Mouse (Mus musculus) lung, embryonic 15.5 days (tissue): ENCODE measurements around the gene Dnajc5g. TPM values are rescaled to one million over a fixed set of nuclear protein-coding genes. Genes with fewer than 3 reads are reported as not detected.

Source experiments
- ATAC-seq: fragments of 200-750 bp; cut with Nextera tagmentation; 2 replicates; pipeline ENCODE4 v1.8.0; 2017; ENCODE audit warnings: moderate number of reproducible peaks, borderline replicate concordance; ENCODE audit not compliant: low FRiP score, low TSS enrichment; ENCODE audit errors: extremely low read depth
- H3K27ac ChIP-seq: fragments of 300-500 bp; sonication (generic); 2 replicates; pipeline ENCODE4 v1.5.1; 2015; ENCODE audit warnings: moderate library complexity, mild to moderate bottlenecking, inconsistent platforms
- H3K27me3 ChIP-seq: fragments of 300-500 bp; sonication (generic); 2 replicates; pipeline ENCODE4 v1.6.1; 2015; ENCODE audit warnings: inconsistent platforms
- H3K36me3 ChIP-seq: fragments of 300-500 bp; sonication (generic); 2 replicates; pipeline ENCODE4 v1.6.1; 2015; ENCODE audit warnings: inconsistent platforms
- H3K4me1 ChIP-seq: fragments of 300-500 bp; sonication (generic); 2 replicates; pipeline ENCODE4 v1.6.1; 2015; ENCODE audit warnings: inconsistent platforms
- H3K4me2 ChIP-seq: fragments of 300-500 bp; sonication (generic); 2 replicates; pipeline ENCODE4 v1.6.1; 2015; ENCODE audit warnings: inconsistent platforms, mild to moderate bottlenecking, moderate library complexity
- H3K4me3 ChIP-seq: fragments of 300-500 bp; sonication (generic); 2 replicates; pipeline ENCODE4 v1.5.1; 2015; ENCODE audit warnings: mild to moderate bottlenecking, inconsistent platforms
- H3K9ac ChIP-seq: fragments of 300-500 bp; sonication (generic); 2 replicates; pipeline ENCODE4 v1.6.1; 2015; ENCODE audit warnings: inconsistent platforms
- H3K9me3 ChIP-seq: fragments of 300-500 bp; sonication (generic); 2 replicates; pipeline ENCODE4 v1.6.1; 2016; ENCODE audit warnings: inconsistent platforms
- WGBS: fragments of 180-500 bp; shearing (Covaris S2); methylation state at CpG from one replicate; pipeline ENCODE4 v1.1.7; 2015; 5-methylcytosine and 5-hydroxymethylcytosine counted together
- polyA plus RNA-seq: library from polyadenylated mRNA; unstranded; fragments of >200 nt; fragmentation: Nextera tagmentation; extraction: Ambion mirVana; gene quantifications from 2 replicates; pipeline ENCODE4 v1.2.1, GENCODE M21; 2015

The Dnajc5g gene
- polyA plus RNA-seq, 1 experiment from 2014 or later, result not detected

DNA sequence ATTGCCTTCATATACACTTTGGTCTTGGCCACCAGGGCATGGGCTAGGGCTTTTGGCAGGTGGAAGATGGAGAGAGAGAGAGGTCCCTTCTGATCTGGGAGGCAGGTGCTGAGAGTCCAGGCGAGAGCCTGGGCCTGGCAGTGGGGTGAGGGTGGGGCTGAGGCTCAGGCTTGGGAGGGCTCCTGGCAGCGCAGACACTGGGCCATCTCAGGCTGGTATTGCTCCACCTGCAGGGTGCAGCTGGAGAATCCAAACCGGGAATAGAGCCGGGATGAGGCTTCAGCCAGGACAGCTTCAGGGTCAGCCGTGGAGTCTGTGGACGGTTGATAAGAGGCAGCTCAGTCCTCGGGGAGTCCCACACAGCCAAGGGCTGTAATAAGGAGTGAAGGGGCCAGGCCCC, 19.5 kb upstream of the Dnajc5g start:
- H3K9ac ChIP-seq, result no peak overlapping the region

DNA sequence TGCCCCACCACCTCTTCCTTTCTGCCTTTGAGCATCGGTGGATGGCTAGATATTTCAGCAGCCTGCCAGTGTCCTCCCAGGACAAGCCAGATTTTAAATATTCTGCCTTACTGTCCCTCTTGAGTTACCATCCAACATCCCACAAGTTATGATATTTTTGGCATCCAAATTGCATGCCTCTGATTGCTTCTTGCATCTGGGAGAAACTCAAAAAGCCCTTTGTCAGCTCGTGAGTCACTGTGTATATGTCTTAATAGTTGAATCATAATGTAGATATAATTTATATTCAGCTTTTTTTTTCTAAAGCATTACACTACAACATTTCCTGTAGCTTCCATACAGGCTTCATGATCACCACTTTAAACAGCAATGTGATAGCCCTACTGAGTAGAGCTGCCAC, 19.0 kb upstream of the Dnajc5g start:
- WGBS, result 62% methylated on average over 2 of the region's 2 CpGs
- Histone ChIP-seq H3K4me1 (peaks cover 5% of the 10 kb centered on the region; the same call in 1 of the 2 replicates), H3K4me2 (no peak overlapping the region), H3K27ac (no peak overlapping the region), H3K9me3 (no peaks in the 10 kb centered on the region), H3K9ac (no peak overlapping the region), H3K4me3 (no peak overlapping the region), H3K36me3 (no peaks in the 10 kb centered on the region), H3K27me3 (peaks cover 63% of the 10 kb centered on the region)
- ATAC-seq, result no peak

More for the DNA sequence above, 19.5 kb upstream of the Dnajc5g start:
- H3K9me3 ChIP-seq, result no peaks in the 10 kb centered on the region
- H3K4me1 ChIP-seq, result peaks cover 5% of the 10 kb centered on the region; the same call in 1 of the 2 replicates
- no peak overlapping the region for H3K27ac ChIP-seq
- no peak overlapping the region for H3K4me2 ChIP-seq
- H3K27me3 ChIP-seq, result peaks cover 58% of the 10 kb centered on the region
- no peak overlapping the region for H3K4me3 ChIP-seq
- 18% methylated on average over 7 of the region's 7 CpGs for WGBS
- no peaks in the 10 kb centered on the region for H3K36me3 ChIP-seq
- no peak for ATAC-seq

DNA sequence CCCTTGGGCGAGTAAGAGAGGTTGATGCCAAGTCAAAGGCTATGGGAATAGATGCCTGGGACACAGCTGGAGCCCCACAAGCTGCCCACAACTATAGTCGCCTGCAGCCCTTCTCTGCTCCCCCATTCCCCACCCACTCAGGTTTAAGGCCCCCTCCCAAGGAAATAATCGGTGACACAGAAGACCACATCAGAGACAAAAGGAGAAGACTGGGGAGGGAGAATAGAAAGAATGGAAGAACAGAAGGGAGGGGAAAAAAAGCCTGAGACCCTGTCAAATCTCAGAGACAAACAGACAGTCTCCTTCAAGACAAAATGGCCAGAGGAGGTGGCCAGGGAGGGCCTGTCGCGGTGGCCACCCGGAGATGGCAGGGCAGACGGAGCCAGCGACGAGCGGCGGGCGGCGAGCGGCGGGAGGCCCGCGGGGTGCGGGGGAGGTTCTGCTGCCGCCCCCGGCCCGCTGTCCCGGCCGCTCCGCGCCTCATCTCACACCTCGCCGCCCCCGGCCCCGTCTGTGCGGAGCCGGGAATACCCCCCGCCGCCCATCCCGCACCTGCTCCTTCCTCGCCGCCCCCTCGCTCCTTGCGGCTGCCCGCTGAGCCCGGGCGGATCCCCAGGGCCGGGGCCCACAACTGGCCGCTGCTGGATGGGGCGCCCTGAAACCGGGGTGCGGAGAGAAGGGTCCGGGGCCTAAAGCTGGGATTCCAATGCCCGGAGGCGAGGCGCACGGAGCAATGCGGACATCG, 13.7 kb upstream of the Dnajc5g start:
- WGBS, result 2% methylated on average over 53 of the region's 53 CpGs
- ATAC-seq, result no peak
- Histone ChIP-seq H3K36me3 (no peaks in the 10 kb centered on the region), H3K9ac (no peak overlapping the region), H3K27me3 (peaks cover 97% of the 10 kb centered on the region), H3K9me3 (no peaks in the 10 kb centered on the region), H3K4me1 (peaks cover 29% of the 10 kb centered on the region), H3K27ac (no peak overlapping the region), H3K4me2 (peak overlapping the region; percentile 79), H3K4me3 (peak overlapping the region; percentile 39)

DNA sequence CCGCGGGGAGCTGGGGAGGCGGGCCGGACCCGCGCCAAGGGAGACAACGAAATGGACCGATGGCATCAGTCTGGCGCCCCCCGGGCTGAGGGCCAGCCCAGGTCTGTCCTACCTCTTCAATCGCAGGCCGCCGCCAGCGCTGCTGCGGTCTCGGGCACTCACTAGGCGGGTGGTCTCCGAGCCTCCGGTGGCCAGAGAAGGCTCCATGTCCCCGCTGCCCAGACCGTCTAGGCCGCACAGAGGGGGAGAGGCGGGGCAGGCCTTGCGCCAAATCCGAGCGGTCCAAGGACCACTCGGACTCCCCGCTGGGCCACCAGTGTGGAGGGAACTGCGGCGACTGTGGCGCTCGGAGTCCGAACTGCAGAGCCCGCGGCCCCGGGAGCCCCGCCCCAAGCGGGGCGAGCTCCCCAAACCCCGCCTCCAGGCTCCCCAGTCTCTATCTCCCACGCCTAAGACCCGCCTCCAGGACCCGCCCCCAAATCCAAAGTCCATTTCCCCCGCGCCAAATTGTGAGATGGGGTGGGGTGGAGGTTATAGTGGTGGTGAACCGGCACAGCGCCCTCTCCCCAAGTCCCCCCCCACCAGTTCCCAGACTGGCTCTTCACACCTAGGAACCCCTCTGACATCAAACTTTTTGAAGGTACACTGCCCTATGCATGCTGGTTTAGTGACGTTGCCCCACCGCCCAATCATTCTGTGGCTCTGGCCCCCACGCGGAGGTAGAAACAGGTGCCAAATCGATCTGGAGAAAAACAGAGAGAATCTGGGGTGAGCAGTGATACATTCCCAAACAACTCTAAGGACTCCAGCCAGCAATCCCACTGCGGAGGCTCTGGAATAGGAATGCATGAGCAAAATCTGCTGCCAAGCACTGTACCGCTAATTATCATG, 12.7 kb upstream of the Dnajc5g start:
- no peaks in the 10 kb centered on the region for H3K36me3 ChIP-seq
- peak overlapping the region; percentile 79 for H3K4me2 ChIP-seq
- WGBS, result under 1% methylated on average over 42 of the region's 54 CpGs
- no peaks in the 10 kb centered on the region for H3K9me3 ChIP-seq
- H3K4me3 ChIP-seq, result peak overlapping the region; percentile 39
- ATAC-seq, result peak; percentile 48; the same call in 1 of the 2 replicates
- H3K27ac ChIP-seq, result no peak overlapping the region
- H3K4me1 ChIP-seq, result peaks cover 29% of the 10 kb centered on the region
- H3K27me3 ChIP-seq, result peaks cover 98% of the 10 kb centered on the region
- peak overlapping the region; percentile 16; the same call in 1 of the 2 replicates for H3K9ac ChIP-seq

DNA sequence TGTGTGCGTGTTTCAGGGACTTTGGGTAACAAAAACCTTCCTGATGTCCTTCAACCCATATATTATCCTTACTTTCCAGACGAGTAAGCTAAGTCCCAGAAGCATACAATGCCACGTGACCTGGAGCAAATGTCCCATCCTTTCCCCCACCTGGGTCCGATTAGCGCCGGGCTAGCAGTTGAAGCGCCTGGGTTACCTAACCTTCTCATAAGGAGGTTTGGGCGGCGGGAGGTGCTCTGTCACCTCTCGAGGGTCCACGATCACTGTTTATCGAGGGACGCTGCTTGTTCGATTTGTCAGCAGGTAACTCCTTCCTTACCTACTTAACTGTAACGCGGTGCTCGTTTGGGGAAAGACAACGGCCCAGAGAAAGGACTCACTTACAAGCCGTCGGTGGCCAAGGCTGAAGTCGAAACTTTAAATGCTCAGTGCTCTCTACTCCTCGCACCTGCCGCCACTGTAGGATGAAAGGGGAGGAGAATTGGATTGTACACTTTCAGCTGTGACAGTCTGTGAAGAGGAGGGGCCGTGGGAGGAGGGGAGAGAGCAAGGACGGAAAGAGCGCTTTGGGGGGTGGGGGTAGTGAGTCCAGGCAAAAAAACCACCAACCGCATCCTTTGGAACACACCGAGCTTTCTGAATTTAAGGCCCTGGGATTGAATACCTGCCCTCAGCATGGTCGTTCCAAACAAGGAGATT, 11.8 kb upstream of the Dnajc5g start:
- no peak overlapping the region for H3K9ac ChIP-seq
- ATAC-seq, result no peak
- 3% methylated on average over 29 of the region's 29 CpGs for WGBS
- H3K27ac ChIP-seq, result no peak overlapping the region
- H3K4me1 ChIP-seq, result peaks cover 29% of the 10 kb centered on the region
- H3K9me3 ChIP-seq, result no peaks in the 10 kb centered on the region
- no peaks in the 10 kb centered on the region for H3K36me3 ChIP-seq
- peak overlapping the region; percentile 39 for H3K4me3 ChIP-seq
- H3K27me3 ChIP-seq, result peaks cover 97% of the 10 kb centered on the region
- peak overlapping the region; percentile 79 for H3K4me2 ChIP-seq

DNA sequence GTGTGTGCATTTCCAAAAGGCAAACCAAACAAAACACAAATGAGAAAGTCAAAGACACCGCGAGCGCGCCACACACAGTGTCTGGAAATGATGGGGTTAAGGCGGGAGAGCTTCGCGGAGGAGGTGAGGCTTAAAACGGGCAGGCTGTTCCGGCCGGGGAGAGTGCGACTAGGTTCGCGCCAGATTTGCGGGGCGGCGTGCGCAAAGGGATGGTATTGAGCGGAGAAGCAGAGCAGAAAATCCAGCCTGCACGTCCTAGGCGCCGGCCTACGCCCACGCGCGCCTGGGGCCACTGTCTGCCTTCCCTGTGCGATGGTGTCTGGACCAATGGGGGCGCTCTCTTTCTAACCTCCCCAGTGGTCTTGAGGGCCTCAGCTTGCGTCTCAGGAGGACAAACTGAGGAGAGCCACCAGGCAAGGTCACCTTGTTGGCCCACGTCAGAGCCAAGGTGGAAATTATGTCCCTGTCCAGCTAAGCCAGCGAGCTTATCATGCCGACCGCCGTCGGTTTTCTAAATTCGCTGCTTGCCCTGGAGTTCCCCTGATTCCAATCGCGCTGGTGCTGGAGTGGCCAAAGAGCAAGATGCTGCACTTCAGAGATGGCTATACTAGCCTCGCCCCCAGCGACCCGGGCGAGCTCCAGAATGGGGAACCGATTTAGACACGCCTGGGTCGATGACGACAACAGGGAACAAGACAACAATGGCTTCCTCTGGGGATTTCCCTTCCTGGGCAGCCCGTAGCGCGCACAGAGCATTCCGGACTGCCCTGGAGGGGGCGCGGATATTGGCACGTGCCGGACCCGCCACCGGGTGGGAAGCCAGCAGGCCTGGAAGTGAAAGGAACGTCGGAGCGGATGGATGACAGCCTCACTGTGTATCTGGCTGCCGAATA, 11.0 kb upstream of the Dnajc5g start:
- no peaks in the 10 kb centered on the region for H3K9me3 ChIP-seq

DNA sequence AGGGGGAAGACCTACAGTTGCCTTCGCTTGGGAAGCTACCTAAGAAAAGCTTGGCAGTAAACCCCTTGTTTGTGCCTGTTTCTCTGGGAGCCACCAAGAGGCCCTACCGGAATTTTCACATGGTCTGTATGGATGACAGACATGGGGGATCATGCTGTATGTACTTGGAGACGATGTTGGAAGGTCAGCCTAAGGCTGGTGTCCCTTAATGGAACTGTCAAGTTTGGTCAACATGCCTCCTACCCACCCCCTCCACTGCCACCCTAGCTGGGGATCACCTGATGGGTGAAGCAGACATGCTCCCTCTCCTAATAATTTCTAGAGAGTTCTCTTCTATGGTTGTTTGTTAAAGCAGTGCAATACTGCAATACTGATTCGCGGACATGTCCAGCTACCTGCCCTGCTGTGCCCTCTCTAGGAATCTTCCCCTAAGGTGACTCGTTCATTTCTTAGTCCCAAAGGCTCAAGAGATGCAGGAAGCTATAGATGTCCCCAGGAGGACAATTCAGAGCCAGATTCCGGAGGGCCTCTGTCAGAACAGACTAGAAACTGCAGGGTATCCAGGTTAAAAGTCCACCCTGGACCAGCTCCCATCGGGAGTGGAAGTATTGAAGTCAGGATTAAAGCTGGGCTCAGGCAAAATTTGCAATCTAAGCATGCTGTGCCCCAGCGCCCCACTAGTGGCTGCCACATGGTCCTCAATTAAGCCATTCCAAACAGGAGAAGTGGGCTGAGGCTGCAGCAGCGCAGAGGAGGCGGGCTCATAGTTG, 10.2 kb upstream of the Dnajc5g start:
- H3K4me1 ChIP-seq, result peaks cover 29% of the 10 kb centered on the region
- 26% methylated on average over 11 of the region's 11 CpGs for WGBS
- H3K27me3 ChIP-seq, result peaks cover 81% of the 10 kb centered on the region

More for the DNA sequence above, 11.0 kb upstream of the Dnajc5g start:
- peak overlapping the region; percentile 39 for H3K4me3 ChIP-seq
- H3K36me3 ChIP-seq, result no peaks in the 10 kb centered on the region
- no peak overlapping the region for H3K27ac ChIP-seq
- no peak overlapping the region for H3K9ac ChIP-seq
- H3K27me3 ChIP-seq, result peaks cover 89% of the 10 kb centered on the region
- peak overlapping the region; percentile 79 for H3K4me2 ChIP-seq
- peaks cover 29% of the 10 kb centered on the region for H3K4me1 ChIP-seq
- under 1% methylated on average over 59 of the region's 59 CpGs for WGBS
- ATAC-seq, result peak; percentile 66

DNA sequence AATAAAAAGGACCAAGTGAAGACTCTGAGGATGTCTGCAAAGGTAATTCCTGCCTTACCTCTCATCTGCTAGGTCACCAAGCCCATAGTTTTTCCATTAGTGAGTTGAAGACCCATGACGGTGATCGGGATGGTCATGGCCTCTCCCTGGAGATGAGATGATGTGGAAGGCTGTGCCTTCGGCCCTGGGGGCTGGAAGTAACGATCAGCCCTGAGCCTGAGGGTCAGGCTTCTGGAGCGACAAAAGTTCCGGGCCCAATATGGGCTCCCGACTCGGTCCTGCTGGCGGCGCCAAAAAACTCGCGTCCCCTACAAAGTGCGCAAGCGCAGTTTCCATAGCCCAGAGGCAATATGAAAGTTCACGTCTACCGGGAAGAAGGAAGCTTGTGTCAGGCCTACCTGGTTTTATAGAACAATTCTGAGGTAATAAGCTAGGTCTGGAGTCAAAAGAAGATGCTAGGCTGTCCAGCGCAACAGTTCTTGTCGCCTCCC, 2.0 kb downstream of the Dnajc5g start, which contains the start of gene Slc30a3:
TSS of gene Slc30a3 (minus strand) at position 238 of the 491 bp plus-strand sequence.
- H3K9ac ChIP-seq, result no peak within 1 kb of the TSS
- no peak within 1 kb of the TSS for H3K27ac ChIP-seq
- H3K36me3 ChIP-seq, result no peaks in the 10 kb centered on the region
- H3K4me3 ChIP-seq, result no peak within 1 kb of the TSS
- no peaks in the 10 kb centered on the region for H3K4me1 ChIP-seq
- H3K4me2 ChIP-seq, result no peak within 1 kb of the TSS
- 88% methylated on average over 18 of the region's 18 CpGs for WGBS
- H3K27me3 ChIP-seq, result peaks cover 4% of the 10 kb centered on the region; the same call in 1 of the 2 replicates
- no peaks in the 10 kb centered on the region for H3K9me3 ChIP-seq
- no peak for ATAC-seq

More for the DNA sequence above, 10.2 kb upstream of the Dnajc5g start:
- Histone ChIP-seq H3K27ac (no peak overlapping the region), H3K4me3 (peak overlapping the region; percentile 39), H3K4me2 (peak overlapping the region; percentile 79), H3K9ac (no peak overlapping the region), H3K36me3 (no peaks in the 10 kb centered on the region), H3K9me3 (no peaks in the 10 kb centered on the region)
- no peak for ATAC-seq

DNA sequence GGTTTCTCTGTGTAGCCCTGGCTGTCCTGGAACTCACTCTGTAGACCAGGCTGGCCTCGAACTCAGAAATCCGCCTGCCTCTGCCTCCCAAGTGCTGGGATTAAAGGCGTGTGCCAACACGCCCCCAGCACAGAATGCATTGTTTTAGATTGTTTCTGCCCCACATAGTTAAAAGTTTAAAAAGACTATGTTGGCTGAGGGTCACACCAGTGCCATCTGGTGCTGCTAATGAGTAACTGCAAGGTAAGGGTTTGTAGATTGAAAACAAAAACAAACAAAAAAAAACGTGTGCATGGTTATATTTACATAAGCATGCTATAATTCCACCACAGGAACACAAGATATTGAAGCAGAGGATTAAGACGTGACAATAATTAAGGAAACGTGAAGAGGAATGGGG, 4.7 kb downstream of the Dnajc5g start:
- H3K4me1 ChIP-seq, result no peaks in the 10 kb centered on the region
- H3K27ac ChIP-seq, result no peak overlapping the region
- H3K27me3 ChIP-seq, result no peaks in the 10 kb centered on the region
- ATAC-seq, result no peak
- no peak overlapping the region for H3K9ac ChIP-seq
- no peaks in the 10 kb centered on the region for H3K9me3 ChIP-seq
- no peaks in the 10 kb centered on the region for H3K36me3 ChIP-seq
- WGBS, result 29% methylated on average over 7 of the region's 7 CpGs
- no peak overlapping the region for H3K4me3 ChIP-seq
- H3K4me2 ChIP-seq, result no peak overlapping the region

DNA sequence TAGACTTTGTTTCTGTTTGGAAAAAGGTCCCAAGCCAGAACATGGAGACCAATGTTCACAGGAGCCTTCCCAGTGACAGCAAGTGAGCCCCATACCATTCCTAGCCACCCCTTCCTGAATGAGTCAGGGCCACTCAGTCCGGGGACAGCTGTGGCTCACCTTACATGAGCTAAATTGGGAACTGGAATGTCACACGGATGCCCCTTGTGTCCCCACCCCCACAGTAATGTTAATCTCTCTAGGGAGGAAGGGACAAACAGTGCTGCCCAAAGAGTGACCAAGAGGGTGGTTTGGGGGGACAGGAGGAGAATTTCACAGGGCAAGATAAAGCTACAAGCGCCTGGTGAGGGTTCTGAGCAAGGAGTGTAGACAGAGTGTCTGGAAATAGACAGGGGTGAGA, 10.3 kb downstream of the Dnajc5g start, which contains the start of gene Trim54:
TSS of gene Trim54 (plus strand) at position 359 of the 400 bp plus-strand sequence.
- Histone ChIP-seq H3K27ac (no peak within 1 kb of the TSS), H3K9ac (no peak within 1 kb of the TSS), H3K4me2 (no peak within 1 kb of the TSS), H3K4me3 (no peak within 1 kb of the TSS), H3K27me3 (peaks cover 7% of the 10 kb centered on the region; the same call in 1 of the 2 replicates), H3K9me3 (no peaks in the 10 kb centered on the region), H3K4me1 (no peaks in the 10 kb centered on the region), H3K36me3 (no peaks in the 10 kb centered on the region)
- ATAC-seq, result no peak
- WGBS, result 26% methylated on average over 3 of the region's 3 CpGs
